Mouse (Mus musculus) liver, embryonic 14.5 days (tissue): Measurements from ENCODE around the gene Gtf3a. TPM values are rescaled to one million over a fixed set of nuclear protein-coding genes. Genes with fewer than 3 reads are reported as not detected.
"Not testable (repeated sequence)": the region's sequence is repeated elsewhere in the genome, so short reads cannot be mapped to it uniquely, and the experiment has no call there.

ENCODE experiments used
- ATAC-seq: fragments of 200-750 bp; cut with Nextera tagmentation; 2 replicates; pipeline ENCODE4 v1.8.0; 2017; ENCODE audit warnings: moderate number of reproducible peaks, mild to moderate bottlenecking, moderate library complexity; ENCODE audit not compliant: insufficient read depth
- DNase-seq, 3 experiments: peaks; one replicate each; pipeline ENCODE4 v3.0.0-alpha.2; 2012 to 2013; ENCODE audit warnings: low read depth in 3 of 3, low spot score in 3 of 3
- H3K27ac ChIP-seq: fragments of 300-500 bp; sonication (generic); 2 replicates; pipeline ENCODE4 v1.5.1; 2014; ENCODE audit warnings: moderate library complexity, mild to moderate bottlenecking, control low read depth, inconsistent platforms
- H3K27me3 ChIP-seq: fragments of 300-500 bp; sonication (generic); 2 replicates; pipeline ENCODE4 v1.6.1; 2014; ENCODE audit warnings: mild to moderate bottlenecking, low read length, moderate library complexity; ENCODE audit not compliant: control insufficient read depth, insufficient read depth
- H3K36me3 ChIP-seq: fragments of 300-500 bp; sonication (generic); replicated peaks from 2 replicates; pipeline ENCODE4 v1.6.1; 2014; ENCODE audit warnings: low read depth; ENCODE audit not compliant: control insufficient read depth, insufficient read depth
- H3K4me1 ChIP-seq, 2 experiments: fragments of 200-500 bp in 1 of 2; fragments of 300-500 bp in 1 of 2; sonication (generic) in 1 of 2; replicated peaks; 2 replicates each; pipeline ENCODE4 v1.6.1; 2012 to 2014; ENCODE audit warnings: antibody characterized with exemption in 1 of 2, inconsistent platforms in 1 of 2, low read length in 1 of 2; ENCODE audit not compliant: control insufficient read depth in 2 of 2, insufficient read depth in 2 of 2
- H3K4me2 ChIP-seq: fragments of 300-500 bp; sonication (generic); 2 replicates; pipeline ENCODE4 v1.6.1; 2014; ENCODE audit warnings: low read depth, mild to moderate bottlenecking, control low read depth, moderate library complexity
- H3K4me3 ChIP-seq, 2 experiments: fragments of 200-500 bp in 1 of 2; fragments of 300-500 bp in 1 of 2; sonication (generic) in 1 of 2; 2 replicates each; pipeline ENCODE4 v1.5.1; 2012 to 2014; ENCODE audit warnings: low read depth in 2 of 2, low read length in 2 of 2, mild to moderate bottlenecking in 2 of 2, control low read depth in 1 of 2, inconsistent platforms in 1 of 2, moderate library complexity in 1 of 2; ENCODE audit not compliant: insufficient read depth in 1 of 2
- H3K9ac ChIP-seq: fragments of 300-500 bp; sonication (generic); replicated peaks from 2 replicates; pipeline ENCODE4 v1.6.1; 2014; ENCODE audit warnings: mild to moderate bottlenecking, control low read depth, moderate library complexity
- H3K9me3 ChIP-seq: fragments of 300-500 bp; sonication (generic); 2 replicates; pipeline ENCODE4 v1.6.1; 2016; ENCODE audit warnings: low read length, mixed read lengths; ENCODE audit not compliant: control insufficient read depth
- CTCF ChIP-seq: IDR thresholded peaks from 2 replicates; pipeline ENCODE4 v1.5.1; 2016; ENCODE audit warnings: antibody characterized with exemption, low read depth, control low read depth
- EP300 ChIP-seq: IDR thresholded peaks from 2 replicates; pipeline ENCODE4 v1.6.1; 2016; ENCODE audit warnings: antibody characterized with exemption, low read depth
- WGBS: fragments of 180-500 bp; shearing (Covaris S2); extraction: QIAGEN DNeasy Blood & Tissue Kit; methylation state at CpG from one replicate; pipeline ENCODE4 v1.1.7; 2014; ENCODE audit not compliant: insufficient replicate concordance; 5-methylcytosine and 5-hydroxymethylcytosine counted together
- polyA plus RNA-seq, 2 experiments: library from polyadenylated mRNA; depleted of rRNA in 1 of 2; stranded (reverse) in 1 of 2; unstranded in 1 of 2; fragments of >200 nt; fragmentation: Nextera tagmentation in 1 of 2; extraction: Ambion mirVana in 1 of 2; gene quantifications; 2 replicates each; pipeline versions ENCODE4 v1.2.1 to v1.2.3; 2012 to 2014

Gene Gtf3a
- polyA plus RNA-seq, 2 experiments: 31.3 to 37.7 TPM

DNA sequence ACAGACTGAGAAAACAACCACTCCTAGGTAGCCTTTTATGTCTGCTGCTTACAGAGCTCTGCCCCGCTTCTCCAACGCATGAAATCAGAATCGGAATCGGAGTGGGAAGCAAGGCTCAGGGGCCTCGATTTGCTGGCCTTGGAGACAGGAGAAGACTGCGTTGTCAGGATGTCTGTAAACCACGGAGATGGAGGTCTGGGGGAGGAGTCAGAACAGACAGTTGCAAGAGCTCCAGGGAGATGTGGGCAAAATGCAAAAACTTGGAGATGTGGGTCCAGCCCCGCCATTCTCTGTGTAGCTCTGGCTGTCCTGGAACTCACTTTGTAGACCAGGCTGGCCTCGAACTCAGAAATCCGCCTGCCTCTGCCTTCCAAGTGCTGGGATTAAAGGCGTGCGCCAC, 15.0 kb upstream of the Gtf3a start:
- H3K9me3 ChIP-seq: no peaks in the 10 kb centered on the region
- H3K4me2 ChIP-seq: no peak overlapping the region
- H3K36me3 ChIP-seq: no peaks in the 10 kb centered on the region
- no peak for TF ChIP-seq EP300
- TF ChIP-seq CTCF: no peak
- H3K4me3 ChIP-seq: no peak overlapping the region
- ATAC-seq: no peak
- DNase-seq: no peak
- 70% methylated on average over 12 of the region's 12 CpGs for WGBS
- no peaks in the 10 kb centered on the region for H3K27me3 ChIP-seq
- H3K27ac ChIP-seq: no peak overlapping the region
- H3K4me1 ChIP-seq: no peaks in the 10 kb centered on the region
- H3K9ac ChIP-seq: no peak overlapping the region

DNA sequence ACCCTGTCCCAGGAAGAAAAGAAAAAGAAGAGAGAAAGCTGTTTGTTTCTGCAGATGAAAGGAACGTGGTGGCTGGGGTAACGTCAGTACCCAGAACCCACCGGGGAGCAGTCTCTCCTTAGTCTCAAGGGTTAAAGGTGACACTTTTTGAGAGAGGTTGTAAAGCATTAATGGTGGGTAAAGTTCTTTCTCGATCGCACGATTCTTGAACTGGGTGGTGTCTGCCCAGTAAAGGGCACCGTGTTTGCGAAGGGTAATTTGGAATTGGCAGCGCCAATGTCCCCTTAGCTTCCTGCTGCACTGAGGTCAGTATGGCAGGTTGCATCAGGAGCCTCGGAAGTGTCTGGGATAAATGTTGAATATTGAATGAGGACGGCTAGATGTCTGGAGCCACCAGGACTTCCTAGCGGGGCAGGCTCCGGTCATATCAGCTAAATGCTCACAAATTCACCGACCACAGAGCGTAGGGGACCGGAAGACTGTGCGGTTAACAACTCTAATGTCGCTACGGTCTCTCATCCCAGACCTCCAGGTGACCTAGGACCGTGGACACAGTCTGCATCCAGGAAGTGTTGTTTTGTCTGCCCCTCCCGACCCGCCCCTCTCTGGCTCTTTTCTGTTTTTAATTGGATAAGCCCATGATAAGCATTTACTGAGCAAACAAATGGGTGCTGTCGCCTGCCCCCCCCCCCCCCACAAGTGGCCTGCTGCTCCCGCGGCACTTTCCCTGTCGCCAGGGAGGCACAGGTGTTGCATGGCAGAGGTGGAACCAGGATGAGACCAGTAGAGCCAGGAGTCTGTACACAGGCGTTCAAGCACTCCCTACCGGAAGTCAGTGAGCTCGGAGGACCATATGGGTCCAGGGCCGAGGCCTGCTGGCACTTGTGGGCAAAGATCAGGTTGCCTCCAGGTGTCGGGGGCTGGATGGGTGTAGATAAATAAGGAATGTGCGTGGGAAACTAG, 10.6 kb upstream of the Gtf3a start:
- 68% methylated on average over 32 of the region's 32 CpGs for WGBS
- Histone ChIP-seq H3K4me1 (no peaks in the 10 kb centered on the region), H3K4me3 (no peak overlapping the region), H3K9ac (no peak overlapping the region), H3K27me3 (no peaks in the 10 kb centered on the region), H3K36me3 (no peaks in the 10 kb centered on the region), H3K27ac (no peak overlapping the region), H3K9me3 (no peaks in the 10 kb centered on the region; the same call in 1 of the 2 replicates), H3K4me2 (no peak overlapping the region)
- ATAC-seq: no peak
- TF ChIP-seq EP300 (no peak), CTCF (no peak)
- no peak for DNase-seq

DNA sequence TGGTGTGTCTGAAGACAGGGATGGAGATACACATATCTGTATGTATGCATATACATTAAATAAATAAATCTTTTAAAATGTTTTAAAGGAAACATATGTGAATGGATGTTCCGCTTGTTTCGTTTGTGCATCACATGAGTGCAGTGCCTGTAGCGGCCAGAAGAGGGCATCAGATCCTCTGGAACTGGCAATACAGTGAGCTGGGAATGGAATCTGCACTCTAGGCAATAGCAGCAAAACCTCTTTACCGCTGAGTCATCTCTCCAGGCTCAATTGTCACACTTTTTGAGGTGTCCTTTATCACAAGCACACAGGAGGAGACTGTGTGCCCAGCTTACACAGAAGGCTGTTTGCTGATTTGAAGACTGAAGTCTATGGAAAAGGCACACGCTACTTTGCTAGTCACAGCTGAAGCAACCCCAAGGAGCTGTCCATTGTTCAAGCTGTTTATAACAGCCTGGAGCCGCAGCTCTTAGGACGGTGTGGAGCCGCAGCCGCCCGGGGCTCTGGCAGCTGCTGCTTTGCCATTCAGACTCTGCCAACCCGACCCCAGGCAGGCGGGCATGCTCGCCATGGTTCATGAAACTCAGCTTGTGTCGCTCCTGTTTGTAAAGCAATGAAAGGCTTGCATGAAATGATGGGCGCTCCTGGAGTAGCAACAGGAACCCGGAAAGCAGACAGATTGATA, 9.2 kb upstream of the Gtf3a start:
- no peak overlapping the region for H3K27ac ChIP-seq
- ATAC-seq: no peak
- no peaks in the 10 kb centered on the region for H3K36me3 ChIP-seq
- H3K4me2 ChIP-seq: no peak overlapping the region
- no peaks in the 10 kb centered on the region for H3K27me3 ChIP-seq
- DNase-seq: peak in 1 of 3 experiments; percentile 14
- H3K9me3 ChIP-seq: no peaks in the 10 kb centered on the region; the same call in 1 of the 2 replicates
- WGBS: 74% methylated on average over 16 of the region's 16 CpGs
- no peak overlapping the region for H3K4me3 ChIP-seq
- no peak overlapping the region for H3K9ac ChIP-seq
- no peaks in the 10 kb centered on the region for H3K4me1 ChIP-seq
- TF ChIP-seq EP300: no peak
- TF ChIP-seq CTCF: peak; percentile 65

DNA sequence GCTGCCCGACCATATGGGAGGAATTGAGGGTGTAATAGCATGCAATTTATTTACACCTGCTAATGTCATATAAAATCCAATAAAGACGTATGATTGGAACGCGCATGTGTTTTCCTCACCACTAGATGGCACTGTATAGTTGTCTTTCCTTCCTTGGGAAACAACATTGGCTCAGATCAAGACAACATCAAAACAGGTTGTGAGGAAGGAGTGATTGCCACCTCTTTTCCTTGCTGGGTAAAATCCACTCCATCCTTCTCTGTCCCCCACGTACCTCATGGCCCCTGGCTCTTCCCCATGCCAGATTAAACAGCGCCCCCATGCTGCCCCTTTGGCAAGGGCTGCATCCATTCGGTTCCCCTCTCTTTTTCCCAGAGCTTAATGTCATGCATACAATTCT, 8.2 kb upstream of the Gtf3a start:
- Histone ChIP-seq H3K27ac (no peak overlapping the region), H3K36me3 (no peaks in the 10 kb centered on the region), H3K27me3 (no peaks in the 10 kb centered on the region), H3K4me3 (no peak overlapping the region), H3K4me1 (no peaks in the 10 kb centered on the region), H3K9me3 (no peaks in the 10 kb centered on the region; the same call in 1 of the 2 replicates), H3K9ac (no peak overlapping the region), H3K4me2 (no peak overlapping the region)
- TF ChIP-seq CTCF: peak; percentile 80
- TF ChIP-seq EP300: no peak
- ATAC-seq (no peak), DNase-seq (peak; percentile 26)
- WGBS: 17% methylated on average over 7 of the region's 7 CpGs

GRCm38 (mm10) chr5:146941939-146942338, 6.5 kb upstream of the Gtf3a start:
- not testable (repeated sequence) for DNase-seq, H3K9me3 ChIP-seq, H3K27ac ChIP-seq, H3K36me3 ChIP-seq, H3K27me3 ChIP-seq, H3K4me2 ChIP-seq, H3K9ac ChIP-seq, H3K4me1 ChIP-seq, H3K4me3 ChIP-seq, ATAC-seq
- WGBS: 38% methylated on average over 2 of the region's 2 CpGs
